Mouse (Mus musculus) neural tube, embryonic 13.5 days (tissue): ENCODE measurements around the gene Trappc1. TPM values are rescaled to one million over a fixed set of nuclear protein-coding genes. Genes with fewer than 3 reads are reported as not detected.

Source experiments
- ATAC-seq: fragments of 200-750 bp; cut with Nextera tagmentation; 2 replicates; pipeline ENCODE4 v1.8.0; 2017; ENCODE audit warnings: low read depth, mild to moderate bottlenecking, moderate TSS enrichment, moderate library complexity
- H3K27ac ChIP-seq: fragments of 300-500 bp; sonication (generic); replicated peaks from 2 replicates; pipeline ENCODE4 v1.5.1; 2015; ENCODE audit warnings: moderate library complexity, mild to moderate bottlenecking, inconsistent platforms
- H3K27me3 ChIP-seq: fragments of 300-500 bp; sonication (generic); 2 replicates; pipeline ENCODE4 v1.6.1; 2015; ENCODE audit warnings: mild to moderate bottlenecking, inconsistent platforms
- H3K36me3 ChIP-seq: fragments of 300-500 bp; sonication (generic); 2 replicates; pipeline ENCODE4 v1.6.1; 2015; ENCODE audit warnings: mild to moderate bottlenecking, inconsistent platforms
- H3K4me1 ChIP-seq: fragments of 300-500 bp; sonication (generic); replicated peaks from 2 replicates; pipeline ENCODE4 v1.6.1; 2015; ENCODE audit warnings: inconsistent platforms
- H3K4me2 ChIP-seq: fragments of 300-500 bp; sonication (generic); 2 replicates; pipeline ENCODE4 v1.6.1; 2015; ENCODE audit warnings: inconsistent platforms, mild to moderate bottlenecking, moderate library complexity
- H3K4me3 ChIP-seq: fragments of 300-500 bp; sonication (generic); 2 replicates; pipeline ENCODE4 v1.5.1; 2015; ENCODE audit warnings: mild to moderate bottlenecking, inconsistent platforms
- H3K9ac ChIP-seq: fragments of 300-500 bp; sonication (generic); 2 replicates; pipeline ENCODE4 v1.6.1; 2015; ENCODE audit warnings: moderate library complexity, mild to moderate bottlenecking, inconsistent platforms
- H3K9me3 ChIP-seq: fragments of 300-500 bp; sonication (generic); 2 replicates; pipeline ENCODE4 v1.6.1; 2016; ENCODE audit warnings: inconsistent platforms
- WGBS: fragments of 180-500 bp; shearing (Covaris S2); methylation state at CpG from one replicate; pipeline ENCODE4 v1.1.7; 2015; 5-methylcytosine and 5-hydroxymethylcytosine counted together
- polyA plus RNA-seq: library from polyadenylated mRNA; unstranded; fragments of >200 nt; fragmentation: Nextera tagmentation; extraction: Ambion mirVana; gene quantifications from 2 replicates; pipeline ENCODE4 v1.2.1, GENCODE M21; 2015

Gene Trappc1
- 225 and 229 TPM in 2 replicates for polyA plus RNA-seq

GRCm38 (mm10) chr11:69323667-69324111 is at the start of gene Trappc1, which contains the start of gene Cntrob:
TSS of gene Trappc1 (plus strand) at chr11:69323980.
TSS of gene Cntrob (minus strand) at chr11:69323775.
- under 1% methylated on average over 30 of the region's 30 CpGs for WGBS
- Histone ChIP-seq H3K27ac (peak within 1 kb of the TSS; percentile 88), H3K36me3 (peaks cover 17% of the 10 kb centered on the region), H3K9me3 (no peaks in the 10 kb centered on the region), H3K4me2 (peak within 1 kb of the TSS; percentile 95), H3K4me3 (peak within 1 kb of the TSS; percentile 64), H3K9ac (peak within 1 kb of the TSS; percentile 90), H3K4me1 (peaks cover 51% of the 10 kb centered on the region), H3K27me3 (peaks cover 20% of the 10 kb centered on the region)
- ATAC-seq: peak; percentile 94

- ATAC-seq: no peak
- no peaks in the 10 kb centered on the region for H3K27me3 ChIP-seq
- H3K4me1 ChIP-seq: peaks cover 8% of the 10 kb centered on the region; the same call in 1 of the 2 replicates
- H3K36me3 ChIP-seq: no peaks in the 10 kb centered on the region
- H3K9ac ChIP-seq: no peak overlapping the region
- H3K27ac ChIP-seq: no peak overlapping the region
- no peak overlapping the region for H3K4me3 ChIP-seq
- H3K4me2 ChIP-seq: no peak overlapping the region
- no peaks in the 10 kb centered on the region for H3K9me3 ChIP-seq
- WGBS: 83% methylated on average over 6 of the region's 6 CpGs
These were observed 48.1 kb upstream of the Trappc1 start for GRCm38 (mm10) chr11:69275650-69276049.

GRCm38 (mm10) chr11:69276081-69276480 is 47.7 kb upstream of the Trappc1 start:
- WGBS: 77% methylated on average over 2 of the region's 2 CpGs
- Histone ChIP-seq H3K27ac (no peak overlapping the region), H3K4me3 (no peak overlapping the region), H3K27me3 (no peaks in the 10 kb centered on the region), H3K36me3 (no peaks in the 10 kb centered on the region), H3K9me3 (no peaks in the 10 kb centered on the region), H3K4me1 (peaks cover 8% of the 10 kb centered on the region; the same call in 1 of the 2 replicates), H3K9ac (no peak overlapping the region), H3K4me2 (no peak overlapping the region)
- no peak for ATAC-seq

GRCm38 (mm10) chr11:69277267-69277666 is 46.5 kb upstream of the Trappc1 start:
- H3K36me3 ChIP-seq: no peaks in the 10 kb centered on the region
- WGBS: 69% methylated on average over 5 of the region's 5 CpGs
- no peaks in the 10 kb centered on the region for H3K9me3 ChIP-seq
- no peak overlapping the region for H3K27ac ChIP-seq
- no peaks in the 10 kb centered on the region for H3K27me3 ChIP-seq
- H3K9ac ChIP-seq: no peak overlapping the region
- H3K4me3 ChIP-seq: no peak overlapping the region
- H3K4me2 ChIP-seq: no peak overlapping the region
- ATAC-seq: no peak
- H3K4me1 ChIP-seq: no peaks in the 10 kb centered on the region

GRCm38 (mm10) chr11:69291111-69291510 is 32.7 kb upstream of the Trappc1 start:
- ATAC-seq: no peak
- Histone ChIP-seq H3K4me3 (no peak overlapping the region), H3K4me2 (no peak overlapping the region), H3K4me1 (no peaks in the 10 kb centered on the region), H3K9me3 (no peaks in the 10 kb centered on the region), H3K27me3 (no peaks in the 10 kb centered on the region), H3K9ac (no peak overlapping the region), H3K27ac (no peak overlapping the region), H3K36me3 (no peaks in the 10 kb centered on the region)
- WGBS: 98% methylated on average over 5 of the region's 5 CpGs

GRCm38 (mm10) chr11:69295286-69295685 is 28.5 kb upstream of the Trappc1 start:
- no peak overlapping the region for H3K9ac ChIP-seq
- no peak overlapping the region for H3K27ac ChIP-seq
- H3K9me3 ChIP-seq: no peaks in the 10 kb centered on the region
- no peaks in the 10 kb centered on the region for H3K27me3 ChIP-seq
- H3K36me3 ChIP-seq: peaks cover 21% of the 10 kb centered on the region
- no peak overlapping the region for H3K4me3 ChIP-seq
- ATAC-seq: no peak
- H3K4me2 ChIP-seq: no peak overlapping the region
- WGBS: 91% methylated on average over 3 of the region's 3 CpGs
- H3K4me1 ChIP-seq: no peaks in the 10 kb centered on the region

GRCm38 (mm10) chr11:69297799-69298198 is 26.0 kb upstream of the Trappc1 start:
- peaks cover 43% of the 10 kb centered on the region for H3K36me3 ChIP-seq
- H3K4me2 ChIP-seq: no peak overlapping the region
- no peaks in the 10 kb centered on the region for H3K4me1 ChIP-seq
- 86% methylated on average over 2 of the region's 2 CpGs for WGBS
- H3K9me3 ChIP-seq: no peaks in the 10 kb centered on the region
- H3K27me3 ChIP-seq: no peaks in the 10 kb centered on the region
- H3K27ac ChIP-seq: no peak overlapping the region
- H3K9ac ChIP-seq: no peak overlapping the region
- ATAC-seq: no peak
- no peak overlapping the region for H3K4me3 ChIP-seq

GRCm38 (mm10) chr11:69298231-69298630 is 25.5 kb upstream of the Trappc1 start:
- H3K4me3 ChIP-seq: no peak overlapping the region
- WGBS: 80% methylated on average over 7 of the region's 7 CpGs
- H3K36me3 ChIP-seq: peaks cover 48% of the 10 kb centered on the region
- no peak overlapping the region for H3K4me2 ChIP-seq
- H3K9me3 ChIP-seq: no peaks in the 10 kb centered on the region
- no peak overlapping the region for H3K9ac ChIP-seq
- ATAC-seq: no peak
- no peak overlapping the region for H3K27ac ChIP-seq
- H3K27me3 ChIP-seq: no peaks in the 10 kb centered on the region
- H3K4me1 ChIP-seq: no peaks in the 10 kb centered on the region

GRCm38 (mm10) chr11:69302817-69303216 is 21.0 kb upstream of the Trappc1 start:
- ATAC-seq: no peak
- peaks cover 85% of the 10 kb centered on the region for H3K36me3 ChIP-seq
- WGBS: 90% methylated on average over 7 of the region's 7 CpGs
- H3K4me3 ChIP-seq: no peak overlapping the region
- no peak overlapping the region for H3K4me2 ChIP-seq
- H3K9me3 ChIP-seq: no peaks in the 10 kb centered on the region
- no peak overlapping the region for H3K27ac ChIP-seq
- H3K27me3 ChIP-seq: no peaks in the 10 kb centered on the region
- H3K9ac ChIP-seq: no peak overlapping the region
- H3K4me1 ChIP-seq: no peaks in the 10 kb centered on the region

- H3K36me3 ChIP-seq: peaks cover 94% of the 10 kb centered on the region
- no peak overlapping the region for H3K9ac ChIP-seq
- H3K4me1 ChIP-seq: no peaks in the 10 kb centered on the region
- no peak for ATAC-seq
- H3K27ac ChIP-seq: no peak overlapping the region
- no peaks in the 10 kb centered on the region for H3K27me3 ChIP-seq
- H3K4me3 ChIP-seq: no peak overlapping the region
- no peak overlapping the region for H3K4me2 ChIP-seq
- no peaks in the 10 kb centered on the region for H3K9me3 ChIP-seq
- 93% methylated on average over 9 of the region's 9 CpGs for WGBS
These were observed 18.5 kb upstream of the Trappc1 start for GRCm38 (mm10) chr11:69305291-69305690.

- Histone ChIP-seq H3K36me3 (peaks cover 94% of the 10 kb centered on the region), H3K4me3 (no peak overlapping the region), H3K4me1 (no peaks in the 10 kb centered on the region), H3K9ac (no peak overlapping the region), H3K27ac (no peak overlapping the region), H3K4me2 (no peak overlapping the region), H3K27me3 (no peaks in the 10 kb centered on the region), H3K9me3 (no peaks in the 10 kb centered on the region)
- WGBS: 95% methylated on average over 2 of the region's 2 CpGs
- ATAC-seq: no peak
These were observed 17.7 kb upstream of the Trappc1 start for GRCm38 (mm10) chr11:69306039-69306438.

- H3K36me3 ChIP-seq: peaks cover 76% of the 10 kb centered on the region
- 69% methylated on average over 7 of the region's 7 CpGs for WGBS
- no peak overlapping the region for H3K9ac ChIP-seq
- no peak overlapping the region for H3K4me2 ChIP-seq
- H3K9me3 ChIP-seq: no peaks in the 10 kb centered on the region
- no peak overlapping the region; the same call in 1 of the 2 replicates for H3K27ac ChIP-seq
- ATAC-seq: no peak
- no peaks in the 10 kb centered on the region for H3K4me1 ChIP-seq
- no peaks in the 10 kb centered on the region for H3K27me3 ChIP-seq
- H3K4me3 ChIP-seq: no peak overlapping the region
These were observed 12.5 kb upstream of the Trappc1 start for GRCm38 (mm10) chr11:69311266-69311665.

GRCm38 (mm10) chr11:69316361-69316760 is 7.4 kb upstream of the Trappc1 start:
- Histone ChIP-seq H3K27ac (no peak overlapping the region), H3K4me1 (no peaks in the 10 kb centered on the region; the same call in 1 of the 2 replicates), H3K9me3 (no peaks in the 10 kb centered on the region), H3K27me3 (no peaks in the 10 kb centered on the region), H3K4me3 (no peak overlapping the region), H3K4me2 (no peak overlapping the region), H3K9ac (no peak overlapping the region), H3K36me3 (peaks cover 68% of the 10 kb centered on the region)
- 98% methylated on average over 6 of the region's 6 CpGs for WGBS
- no peak for ATAC-seq
